Mouse (Mus musculus): ENCODE measurements around the gene Top2b. TPM values are rescaled to one million over a fixed set of nuclear protein-coding genes. Genes with fewer than 3 reads are reported as not detected.

The Top2b gene
- polyA plus RNA-seq, 1 experiment from 2014 or later, result 23.4 TPM

GRCm38 (mm10) chr14:16335835-16336417, 29.1 kb upstream of the Top2b start:
- Histone ChIP-seq H3K4me2 (ENCODE audit: low read depth, low read length) (no peak overlapping the region), H3K9me3 (replicated peaks; ENCODE audit: control insufficient read depth, low read length) (no peaks in the 10 kb centered on the region), H3K27ac (ENCODE audit: low read length) (no peak overlapping the region), H3K27me3 (ENCODE audit: control insufficient read depth, insufficient read depth, low read length) (no peaks in the 10 kb centered on the region), H3K4me3 (ENCODE audit: low read length) (no peak overlapping the region), H3K4me1 (ENCODE audit: control insufficient read depth, insufficient read depth, low read length) (peaks cover 5% of the 10 kb centered on the region; the same call in 1 of the 2 replicates), H3K36me3 (ENCODE audit: control insufficient read depth, insufficient read depth) (no peaks in the 10 kb centered on the region), H3K9ac (ENCODE audit: low read length) (no peak overlapping the region)
- WGBS, result 48% methylated on average over 3 of the region's 3 CpGs
- ATAC-seq (replicated peaks; ENCODE audit: extremely low read depth, insufficient read depth, low FRiP score), result peak; percentile 37; the same call in 1 of the 2 replicates

- Histone ChIP-seq H3K36me3 (ENCODE audit: control insufficient read depth, insufficient read depth) (no peaks in the 10 kb centered on the region), H3K9ac (ENCODE audit: low read length) (no peak overlapping the region), H3K4me2 (ENCODE audit: low read depth, low read length) (no peak overlapping the region), H3K4me1 (ENCODE audit: control insufficient read depth, insufficient read depth, low read length) (no peaks in the 10 kb centered on the region), H3K4me3 (ENCODE audit: low read length) (no peak overlapping the region), H3K27me3 (ENCODE audit: control insufficient read depth, insufficient read depth, low read length) (no peaks in the 10 kb centered on the region), H3K27ac (ENCODE audit: low read length) (no peak overlapping the region), H3K9me3 (replicated peaks; ENCODE audit: control insufficient read depth, low read length) (no peaks in the 10 kb centered on the region)
- ATAC-seq (replicated peaks; ENCODE audit: extremely low read depth, insufficient read depth, low FRiP score), result no peak
- 74% methylated on average over 9 of the region's 9 CpGs for WGBS
Observed at GRCm38 (mm10) chr14:16347505-16347904, 17.5 kb upstream of the Top2b start.

- ATAC-seq (replicated peaks; ENCODE audit: extremely low read depth, insufficient read depth, low FRiP score), result no peak
- peaks cover 7% of the 10 kb centered on the region for H3K4me1 ChIP-seq (ENCODE audit: control insufficient read depth, insufficient read depth, low read length)
- H3K27me3 ChIP-seq (ENCODE audit: control insufficient read depth, insufficient read depth, low read length), result no peaks in the 10 kb centered on the region
- H3K4me2 ChIP-seq (ENCODE audit: low read depth, low read length), result no peak overlapping the region
- no peaks in the 10 kb centered on the region for H3K9me3 ChIP-seq (replicated peaks; ENCODE audit: control insufficient read depth, low read length)
- no peak overlapping the region for H3K9ac ChIP-seq (ENCODE audit: low read length)
- H3K27ac ChIP-seq (ENCODE audit: low read length), result no peak overlapping the region
- H3K36me3 ChIP-seq (ENCODE audit: control insufficient read depth, insufficient read depth), result no peaks in the 10 kb centered on the region
- H3K4me3 ChIP-seq (ENCODE audit: low read length), result no peak overlapping the region
- WGBS, result 43% methylated on average over 1 of the region's 1 CpGs
Observed at GRCm38 (mm10) chr14:16359704-16360103, 5.3 kb upstream of the Top2b start.

GRCm38 (mm10) chr14:16364161-16364831, 683 bp upstream of the Top2b start:
- Histone ChIP-seq H3K9me3 (replicated peaks; ENCODE audit: control insufficient read depth, low read length) (no peaks in the 10 kb centered on the region), H3K4me2 (ENCODE audit: low read depth, low read length) (peak overlapping the region; percentile 84), H3K36me3 (ENCODE audit: control insufficient read depth, insufficient read depth) (no peaks in the 10 kb centered on the region), H3K9ac (ENCODE audit: low read length) (peak overlapping the region; percentile 95), H3K27ac (ENCODE audit: low read length) (peak overlapping the region; percentile 94), H3K27me3 (ENCODE audit: control insufficient read depth, insufficient read depth, low read length) (no peaks in the 10 kb centered on the region), H3K4me3 (ENCODE audit: low read length) (peak overlapping the region; percentile 69), H3K4me1 (ENCODE audit: control insufficient read depth, insufficient read depth, low read length) (peaks cover 17% of the 10 kb centered on the region)
- peak; percentile 73 for ATAC-seq (replicated peaks; ENCODE audit: extremely low read depth, insufficient read depth, low FRiP score)
- WGBS, result 1% methylated on average over 29 of the region's 32 CpGs

- Histone ChIP-seq H3K4me3 (ENCODE audit: low read length) (peak overlapping the region; percentile 69), H3K9ac (ENCODE audit: low read length) (peak overlapping the region; percentile 95), H3K9me3 (replicated peaks; ENCODE audit: control insufficient read depth, low read length) (no peaks in the 10 kb centered on the region), H3K4me1 (ENCODE audit: control insufficient read depth, insufficient read depth, low read length) (peaks cover 18% of the 10 kb centered on the region), H3K4me2 (ENCODE audit: low read depth, low read length) (peak overlapping the region; percentile 81), H3K36me3 (ENCODE audit: control insufficient read depth, insufficient read depth) (no peaks in the 10 kb centered on the region), H3K27me3 (ENCODE audit: control insufficient read depth, insufficient read depth, low read length) (no peaks in the 10 kb centered on the region), H3K27ac (ENCODE audit: low read length) (peak overlapping the region; percentile 94)
- ATAC-seq (replicated peaks; ENCODE audit: extremely low read depth, insufficient read depth, low FRiP score), result peak; percentile 47
- under 1% methylated on average over 85 of the region's 87 CpGs for WGBS
Observed at GRCm38 (mm10) chr14:16365362-16366173, 589 bp downstream of the Top2b start.

GRCm38 (mm10) chr14:16366174-16366889, 1.4 kb downstream of the Top2b start:
- no peaks in the 10 kb centered on the region for H3K36me3 ChIP-seq (ENCODE audit: control insufficient read depth, insufficient read depth)
- 4% methylated on average over 16 of the region's 16 CpGs for WGBS
- no peak for ATAC-seq (replicated peaks; ENCODE audit: extremely low read depth, insufficient read depth, low FRiP score)

GRCm38 (mm10) chr14:16366986-16367385, 2.0 kb downstream of the Top2b start:
- no peaks in the 10 kb centered on the region for H3K36me3 ChIP-seq (ENCODE audit: control insufficient read depth, insufficient read depth)
- H3K27me3 ChIP-seq (ENCODE audit: control insufficient read depth, insufficient read depth, low read length), result no peaks in the 10 kb centered on the region
- H3K9ac ChIP-seq (ENCODE audit: low read length), result peak overlapping the region; percentile 95; the same call in 1 of the 2 replicates
- ATAC-seq (replicated peaks; ENCODE audit: extremely low read depth, insufficient read depth, low FRiP score), result no peak
- peak overlapping the region; percentile 81 for H3K4me2 ChIP-seq (ENCODE audit: low read depth, low read length)
- no peaks in the 10 kb centered on the region for H3K9me3 ChIP-seq (replicated peaks; ENCODE audit: control insufficient read depth, low read length)
- H3K4me1 ChIP-seq (ENCODE audit: control insufficient read depth, insufficient read depth, low read length), result peaks cover 18% of the 10 kb centered on the region
- peak overlapping the region; percentile 69 for H3K4me3 ChIP-seq (ENCODE audit: low read length)
- no peak overlapping the region for H3K27ac ChIP-seq (ENCODE audit: low read length)
- 42% methylated on average over 2 of the region's 2 CpGs for WGBS

More at GRCm38 (mm10) chr14:16366174-16366889, 1.4 kb downstream of the Top2b start:
- Histone ChIP-seq H3K27me3 (ENCODE audit: control insufficient read depth, insufficient read depth, low read length) (no peaks in the 10 kb centered on the region), H3K9me3 (replicated peaks; ENCODE audit: control insufficient read depth, low read length) (no peaks in the 10 kb centered on the region), H3K4me3 (ENCODE audit: low read length) (peak overlapping the region; percentile 69), H3K4me2 (ENCODE audit: low read depth, low read length) (peak overlapping the region; percentile 81), H3K9ac (ENCODE audit: low read length) (peak overlapping the region; percentile 95), H3K4me1 (ENCODE audit: control insufficient read depth, insufficient read depth, low read length) (peaks cover 18% of the 10 kb centered on the region), H3K27ac (ENCODE audit: low read length) (peak overlapping the region; percentile 94)

- H3K27me3 ChIP-seq (ENCODE audit: control insufficient read depth, insufficient read depth, low read length), result no peaks in the 10 kb centered on the region
- no peak overlapping the region for H3K27ac ChIP-seq (ENCODE audit: low read length)
- H3K4me2 ChIP-seq (ENCODE audit: low read depth, low read length), result no peak overlapping the region
- H3K4me3 ChIP-seq (ENCODE audit: low read length), result no peak overlapping the region
- peaks cover 2% of the 10 kb centered on the region; the same call in 1 of the 2 replicates for H3K36me3 ChIP-seq (ENCODE audit: control insufficient read depth, insufficient read depth)
- no peak for ATAC-seq (replicated peaks; ENCODE audit: extremely low read depth, insufficient read depth, low FRiP score)
- H3K4me1 ChIP-seq (ENCODE audit: control insufficient read depth, insufficient read depth, low read length), result peaks cover 11% of the 10 kb centered on the region
- no peaks in the 10 kb centered on the region for H3K9me3 ChIP-seq (replicated peaks; ENCODE audit: control insufficient read depth, low read length)
- no peak overlapping the region for H3K9ac ChIP-seq (ENCODE audit: low read length)
Observed at GRCm38 (mm10) chr14:16372761-16373160, 7.8 kb downstream of the Top2b start.

Measured in heart, embryonic 16.5 days (tissue).